Mouse (Mus musculus): ENCODE results near the gene Cnot1.

GRCm38 (mm10) chr8:95841436-95841835 is 34.2 kb upstream of the Cnot1 start:
- no peak for TF ChIP-seq CTCF (IDR thresholded peaks at IDR 0.05; ENCODE audit: insufficient read depth, low read depth, low read length)
- TF ChIP-seq POLR2A (IDR thresholded peaks at IDR 0.05; ENCODE audit: insufficient read depth, low read depth, low read length) = no peak

Data from olfactory bulb, adult 2 months (tissue).